Mouse (Mus musculus) lung, postnatal 0 days (tissue): ENCODE measurements at regions not wholly inside any gene's neighbourhood (a gene's known extent, or its start where the extent isn't known, plus 50 kb on each side); places are given as distances from the start of the nearest gene placed in this dataset.

ENCODE experiments used
- CTCF ChIP-seq: IDR thresholded peaks from 2 replicates; pipeline ENCODE4 v1.5.1; 2016; ENCODE audit warnings: antibody characterized with exemption, mild to moderate bottlenecking
- EP300 ChIP-seq: IDR thresholded peaks from 2 replicates; pipeline ENCODE4 v1.6.1; 2016; ENCODE audit warnings: antibody characterized with exemption, mild to moderate bottlenecking, control low read depth

DNA sequence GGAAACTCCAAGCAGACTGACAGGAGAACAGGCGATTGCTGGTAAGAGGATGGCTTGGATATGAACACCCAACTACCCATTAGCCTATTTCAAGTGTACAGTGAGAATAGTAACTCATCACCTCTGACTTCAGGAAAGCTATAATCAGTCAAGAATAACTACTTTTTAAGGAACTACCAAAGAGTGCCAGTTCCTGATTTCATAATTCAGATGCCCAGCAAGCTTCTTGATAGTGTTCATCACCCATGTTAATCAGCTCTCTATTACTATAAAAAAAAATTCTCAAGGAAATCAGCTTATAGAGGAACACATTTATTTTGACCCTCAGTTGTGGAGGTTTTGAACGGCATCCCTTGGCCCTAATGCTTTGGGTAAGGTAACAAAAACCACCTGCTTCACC lies 332.7 kb downstream of the Mllt3 start:
- TF ChIP-seq CTCF, result no peak
- no peak for TF ChIP-seq EP300
